Mouse (Mus musculus) hindbrain, postnatal 0 days (tissue): ENCODE measurements around the gene Gstm5. TPM values are rescaled to one million over a fixed set of nuclear protein-coding genes. Genes with fewer than 3 reads are reported as not detected.
A peak's percentile ranks its signal among the peaks of the same experiment; 100 is the strongest.
"Not testable (repeated sequence)": the region's sequence is repeated elsewhere in the genome, so short reads cannot be mapped to it uniquely, and the experiment has no call there.

Experiments
- ATAC-seq: fragments of 200-750 bp; cut with Nextera tagmentation; 2 replicates; pipeline ENCODE4 v1.8.0; 2017; ENCODE audit warnings: mild to moderate bottlenecking, moderate TSS enrichment, moderate library complexity
- DNase-seq: peaks from one replicate; pipeline ENCODE4 v3.0.0-alpha.2; 2015; ENCODE audit warnings: low spot score
- H3K27ac ChIP-seq: fragments of 300-500 bp; sonication (generic); 2 replicates; pipeline ENCODE4 v1.5.1; 2014; ENCODE audit warnings: mild to moderate bottlenecking
- H3K27me3 ChIP-seq: fragments of 300-500 bp; sonication (generic); 2 replicates; pipeline ENCODE4 v1.6.1; 2014; ENCODE audit warnings: low read length, mixed read lengths; ENCODE audit not compliant: insufficient read depth
- H3K36me3 ChIP-seq: fragments of 300-500 bp; sonication (generic); 2 replicates; pipeline ENCODE4 v1.6.1; 2014; ENCODE audit warnings: low read length, mixed read lengths; ENCODE audit not compliant: insufficient read depth
- H3K4me1 ChIP-seq: fragments of 300-500 bp; sonication (generic); 2 replicates; pipeline ENCODE4 v1.6.1; 2014; ENCODE audit warnings: antibody characterized with exemption, low read length, mixed read lengths; ENCODE audit not compliant: insufficient read depth
- H3K4me2 ChIP-seq: fragments of 300-500 bp; sonication (generic); 2 replicates; pipeline ENCODE4 v1.6.1; 2014; ENCODE audit warnings: low read depth, mild to moderate bottlenecking, low read length, moderate library complexity, mixed read lengths
- H3K4me3 ChIP-seq: fragments of 300-500 bp; sonication (generic); 2 replicates; pipeline ENCODE4 v1.5.1; 2014; ENCODE audit warnings: low read length
- H3K9ac ChIP-seq: fragments of 300-500 bp; sonication (generic); replicated peaks from 2 replicates; pipeline ENCODE4 v1.6.1; 2014; ENCODE audit warnings: mild to moderate bottlenecking, low read length, moderate library complexity, mixed read lengths
- H3K9me3 ChIP-seq: fragments of 300-500 bp; sonication (generic); 2 replicates; pipeline ENCODE4 v1.6.1; 2016; ENCODE audit warnings: low read length, mixed read lengths
- CTCF ChIP-seq: IDR thresholded peaks from 2 replicates; pipeline ENCODE4 v1.5.1; 2016; ENCODE audit warnings: antibody characterized with exemption, control low read depth, low read depth
- WGBS: fragments of 180-500 bp; shearing (Covaris S2); extraction: QIAGEN DNeasy Blood & Tissue Kit; methylation state at CpG from one replicate; pipeline ENCODE4 v1.1.7; 2014; 5-methylcytosine and 5-hydroxymethylcytosine counted together
- polyA plus RNA-seq: library from polyadenylated mRNA; unstranded; fragments of >200 nt; fragmentation: Nextera tagmentation; extraction: Ambion mirVana; gene quantifications from 2 replicates; pipeline ENCODE4 v1.2.1, GENCODE M21; 2015
- total RNA-seq: library from RNA; depleted of rRNA; stranded (reverse); fragments of >200 nt; gene quantifications from 2 replicates; pipeline ENCODE4 v1.2.3, GENCODE M21; 2014

Gstm5 gene
- total and polyA plus RNA-seq, 2 experiments from 2014 or later = 164 to 383 TPM

DNA sequence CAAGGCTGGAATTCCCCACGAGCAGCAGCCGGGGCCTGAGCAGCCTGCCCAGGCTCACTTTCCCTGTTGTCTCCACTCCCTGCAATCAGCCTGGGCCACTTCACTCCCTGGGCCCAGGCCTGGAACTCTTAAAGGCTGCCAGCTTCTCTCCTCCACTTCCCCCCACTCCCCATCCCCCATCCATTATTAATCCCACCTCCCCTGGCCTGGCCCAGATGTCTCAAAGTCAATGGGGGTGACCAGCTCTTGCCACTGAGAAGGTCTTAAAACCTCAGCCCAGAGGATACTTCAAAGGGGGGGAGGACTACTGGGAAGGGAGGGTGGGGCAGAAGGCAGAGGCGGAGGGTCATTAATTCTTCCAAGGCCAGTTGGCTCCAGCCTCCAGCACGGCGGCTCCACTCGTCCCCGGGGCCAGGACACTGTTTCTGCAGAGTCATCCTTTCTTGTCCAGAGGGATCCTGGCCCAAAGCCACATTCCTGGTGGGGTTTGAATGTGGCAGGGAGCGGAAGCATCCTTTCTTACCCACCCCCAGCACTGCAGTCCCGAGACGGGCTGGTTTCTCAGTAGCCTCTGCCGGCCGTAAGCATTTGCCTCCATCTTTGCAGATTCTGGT is 45.1 kb upstream of the Gstm5 start:
- no peaks in the 10 kb centered on the region for H3K27me3 ChIP-seq
- TF ChIP-seq CTCF = no peak
- no peak overlapping the region for H3K4me3 ChIP-seq
- ATAC-seq = peak; percentile 68
- H3K4me2 ChIP-seq = peak overlapping the region; percentile 29
- DNase-seq = peak; percentile 83
- no peaks in the 10 kb centered on the region for H3K36me3 ChIP-seq
- H3K27ac ChIP-seq = peak overlapping the region; percentile 27; the same call in 1 of the 2 replicates
- no peaks in the 10 kb centered on the region for H3K9me3 ChIP-seq
- H3K4me1 ChIP-seq = peaks cover 11% of the 10 kb centered on the region; the same call in 1 of the 2 replicates
- WGBS = 14% methylated on average over 12 of the region's 12 CpGs
- 0 out of 2 replicates have a peak overlapping the region, but pooled peaks have one; percentile 13 for H3K9ac ChIP-seq

DNA sequence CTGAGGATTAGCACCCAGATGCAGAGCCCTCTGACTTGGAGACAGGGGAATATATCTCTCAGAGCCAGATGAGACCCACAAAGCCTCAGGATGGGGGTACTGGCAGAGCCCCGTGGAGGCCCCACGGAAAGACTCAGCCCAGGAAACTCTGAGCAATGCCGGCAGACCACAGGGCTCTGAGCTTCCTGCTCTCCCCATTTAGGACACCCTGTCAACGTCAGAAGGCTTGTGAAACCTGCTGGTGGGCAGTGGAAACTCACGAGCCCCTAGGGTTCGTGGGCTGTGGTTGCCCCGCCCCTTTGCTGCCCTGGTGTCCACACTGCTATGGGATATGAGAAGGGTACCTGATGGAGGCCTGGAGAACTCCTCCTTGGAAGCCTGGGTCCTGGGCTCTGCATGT is 42.8 kb upstream of the Gstm5 start:
- 60% methylated on average over 7 of the region's 7 CpGs for WGBS
- DNase-seq (no peak), ATAC-seq (no peak)
- Histone ChIP-seq H3K36me3 (no peaks in the 10 kb centered on the region), H3K4me1 (peaks cover 11% of the 10 kb centered on the region; the same call in 1 of the 2 replicates), H3K27ac (no peak overlapping the region), H3K4me2 (no peak overlapping the region), H3K9ac (no peak overlapping the region), H3K9me3 (no peaks in the 10 kb centered on the region), H3K27me3 (no peaks in the 10 kb centered on the region), H3K4me3 (no peak overlapping the region)
- no peak for TF ChIP-seq CTCF

DNA sequence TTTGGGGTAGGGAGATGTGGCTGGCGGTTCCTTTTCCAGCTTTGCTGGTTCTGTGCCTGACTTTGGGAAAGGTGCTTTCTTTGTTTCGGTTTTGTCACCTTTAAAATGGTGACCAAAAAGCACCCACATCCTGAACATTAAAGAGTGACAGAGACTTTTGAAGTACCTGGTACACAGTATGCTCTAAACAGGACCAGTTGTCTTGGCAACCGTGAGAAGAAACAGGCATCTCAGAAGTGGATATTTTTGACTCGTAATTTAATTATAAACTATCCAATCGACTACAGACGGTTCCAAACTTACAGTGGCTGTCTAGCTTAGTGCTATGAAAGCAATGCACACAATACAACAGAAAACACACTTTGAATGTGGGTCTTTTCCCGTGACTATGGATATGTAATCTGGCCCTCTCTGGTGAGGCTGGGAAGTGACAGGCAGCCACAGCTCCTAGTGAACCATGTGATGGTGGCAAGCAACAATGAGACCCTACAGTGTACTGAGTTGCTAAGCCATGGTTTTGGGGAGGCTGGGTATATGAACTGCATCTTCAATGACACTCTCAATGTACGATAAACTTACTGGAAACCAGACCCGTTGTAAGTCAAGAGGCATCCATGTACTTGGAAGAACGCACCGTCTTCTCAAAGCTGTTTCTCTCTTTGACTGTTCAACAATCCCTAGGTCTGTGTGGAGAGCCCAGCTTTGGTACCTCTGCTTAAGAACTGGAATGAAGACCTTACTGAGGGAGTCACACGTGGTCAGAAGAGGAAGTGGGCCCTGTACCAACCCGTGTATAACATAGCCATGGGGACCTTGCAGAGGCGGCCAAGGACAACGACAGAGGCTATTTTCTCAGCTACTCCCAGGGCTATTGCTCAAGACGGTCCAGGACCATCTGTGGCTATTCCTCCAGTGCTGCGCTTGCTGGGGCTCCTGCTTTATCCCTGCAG is 42.1 kb upstream of the Gstm5 start:
- no peaks in the 10 kb centered on the region for H3K36me3 ChIP-seq
- no peaks in the 10 kb centered on the region for H3K27me3 ChIP-seq
- ATAC-seq (no peak), DNase-seq (no peak)
- H3K9ac ChIP-seq = no peak overlapping the region
- H3K4me2 ChIP-seq = no peak overlapping the region
- H3K27ac ChIP-seq = no peak overlapping the region
- H3K4me1 ChIP-seq = peaks cover 11% of the 10 kb centered on the region; the same call in 1 of the 2 replicates
- 78% methylated on average over 17 of the region's 17 CpGs for WGBS
- no peak overlapping the region for H3K4me3 ChIP-seq
- no peaks in the 10 kb centered on the region for H3K9me3 ChIP-seq
- TF ChIP-seq CTCF = peak; percentile 49

DNA sequence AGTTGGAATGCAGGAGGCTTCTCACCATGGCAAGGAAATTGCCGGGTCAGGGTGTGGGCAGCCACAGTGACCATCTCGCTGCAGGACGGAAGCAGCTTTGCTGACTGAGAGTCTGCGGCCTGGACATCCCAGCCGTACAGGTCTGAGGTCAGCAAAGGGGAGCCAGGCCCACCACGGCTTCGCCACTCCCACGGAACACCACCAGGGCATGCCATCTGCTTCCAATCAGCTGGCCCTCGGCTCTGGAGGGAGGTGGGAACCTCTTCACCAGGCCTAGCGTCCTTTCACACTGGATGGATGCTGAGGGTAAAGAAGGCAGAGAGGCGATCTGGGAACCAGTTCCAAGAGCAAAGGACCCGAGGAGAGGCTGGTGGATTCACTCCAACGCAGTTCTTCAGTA is 40.3 kb upstream of the Gstm5 start:
- H3K9ac ChIP-seq = no peak overlapping the region
- DNase-seq (no peak), ATAC-seq (no peak)
- H3K4me2 ChIP-seq = no peak overlapping the region
- WGBS = 82% methylated on average over 13 of the region's 13 CpGs
- TF ChIP-seq CTCF = no peak
- H3K27me3 ChIP-seq = no peaks in the 10 kb centered on the region
- H3K4me3 ChIP-seq = no peak overlapping the region
- H3K27ac ChIP-seq = no peak overlapping the region
- peaks cover under 1% of the 10 kb centered on the region; the same call in 1 of the 2 replicates for H3K4me1 ChIP-seq
- H3K9me3 ChIP-seq = no peaks in the 10 kb centered on the region
- no peaks in the 10 kb centered on the region for H3K36me3 ChIP-seq

DNA sequence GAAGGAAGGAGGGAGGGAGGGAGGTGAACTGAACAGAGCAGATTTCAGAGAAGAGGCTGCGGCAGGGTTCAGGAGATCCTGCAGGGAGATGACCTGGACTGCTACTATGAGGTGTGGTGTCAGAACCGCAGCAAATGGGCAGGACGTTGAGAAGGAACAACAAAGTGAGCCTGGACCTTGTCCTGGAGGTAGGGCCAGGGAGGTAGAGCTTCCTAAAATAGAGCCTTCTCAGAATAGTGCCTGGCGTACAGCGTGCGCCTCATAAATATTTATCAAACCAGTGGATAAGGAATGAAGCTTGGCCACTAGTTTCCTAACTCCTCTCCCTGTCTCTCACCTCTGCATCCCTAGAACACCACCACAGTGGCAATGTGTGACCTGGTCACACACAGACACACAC is 38.0 kb upstream of the Gstm5 start:
- H3K9ac ChIP-seq = no peak overlapping the region
- DNase-seq (no peak), ATAC-seq (no peak)
- no peak for TF ChIP-seq CTCF
- H3K4me1 ChIP-seq = no peaks in the 10 kb centered on the region
- no peak overlapping the region for H3K27ac ChIP-seq
- H3K4me2 ChIP-seq = no peak overlapping the region
- no peaks in the 10 kb centered on the region for H3K36me3 ChIP-seq
- WGBS = 58% methylated on average over 6 of the region's 6 CpGs
- no peak overlapping the region for H3K4me3 ChIP-seq
- H3K9me3 ChIP-seq = no peaks in the 10 kb centered on the region
- no peaks in the 10 kb centered on the region for H3K27me3 ChIP-seq

DNA sequence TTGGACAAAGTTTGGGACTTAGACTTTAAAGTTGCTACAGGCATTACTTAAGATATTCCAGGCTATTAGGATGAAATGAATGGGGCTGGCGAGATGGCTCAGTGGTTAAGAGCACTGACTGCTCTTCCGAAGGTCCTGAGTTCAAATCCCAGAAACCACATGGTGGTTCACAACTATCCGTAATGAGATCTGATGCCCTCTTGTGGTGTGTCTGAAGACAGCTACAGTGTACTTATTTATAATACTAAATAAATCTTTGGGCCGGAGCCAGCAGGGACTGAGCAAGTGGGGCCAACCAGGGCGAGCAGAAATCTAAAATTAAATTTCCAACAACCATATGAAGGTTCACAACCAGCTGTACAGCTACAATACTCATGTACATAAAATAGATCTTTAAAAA is 34.1 kb upstream of the Gstm5 start:
- ATAC-seq, DNase-seq: not testable (repeated sequence)
- WGBS = 83% methylated on average over 5 of the region's 5 CpGs

DNA sequence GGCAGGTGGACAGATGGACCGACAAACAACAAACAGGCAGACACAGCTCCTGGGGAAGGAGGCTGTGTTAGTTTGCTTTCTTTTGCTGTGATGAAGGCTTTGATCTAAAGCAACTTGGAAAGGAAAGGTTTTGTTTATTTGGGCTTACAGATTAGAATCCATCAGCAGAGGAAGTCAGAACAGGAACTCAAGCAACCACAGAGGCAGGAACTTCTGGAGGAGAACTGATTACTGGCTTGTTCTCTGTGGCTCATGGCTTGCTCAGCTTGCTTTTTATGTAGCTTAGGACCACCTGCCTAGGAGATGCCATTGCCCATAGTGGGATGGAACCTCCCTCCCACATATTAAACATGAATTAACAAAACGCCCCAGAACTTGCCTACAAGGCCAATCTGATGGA is 33.1 kb upstream of the Gstm5 start:
- Histone ChIP-seq H3K27me3 (no peaks in the 10 kb centered on the region), H3K27ac (no peak overlapping the region), H3K4me1 (no peaks in the 10 kb centered on the region), H3K4me2 (no peak overlapping the region), H3K4me3 (no peak overlapping the region), H3K9me3 (no peaks in the 10 kb centered on the region), H3K36me3 (no peaks in the 10 kb centered on the region), H3K9ac (no peak overlapping the region)
- ATAC-seq = no peak
- DNase-seq = no peak
- no peak for TF ChIP-seq CTCF
- WGBS = 81% methylated on average over 2 of the region's 2 CpGs

More for the DNA sequence above, 34.1 kb upstream of the Gstm5 start:
- not testable (repeated sequence) for H3K27me3 ChIP-seq, H3K36me3 ChIP-seq, H3K27ac ChIP-seq, H3K4me3 ChIP-seq, H3K9ac ChIP-seq, H3K4me2 ChIP-seq, H3K4me1 ChIP-seq, H3K9me3 ChIP-seq
